Mouse (Mus musculus) CD8-positive naive resting alpha-beta T cell, adult 2 months (primary cell): Measurements from ENCODE around the gene Aadacl2.

Experiments
- DNase-seq, 2 experiments: peaks; one replicate each; pipeline ENCODE4 v3.0.0; 2022; ENCODE audit warnings: low read depth in 2 of 2, low spot score in 2 of 2

Gene Aadacl2

DNA sequence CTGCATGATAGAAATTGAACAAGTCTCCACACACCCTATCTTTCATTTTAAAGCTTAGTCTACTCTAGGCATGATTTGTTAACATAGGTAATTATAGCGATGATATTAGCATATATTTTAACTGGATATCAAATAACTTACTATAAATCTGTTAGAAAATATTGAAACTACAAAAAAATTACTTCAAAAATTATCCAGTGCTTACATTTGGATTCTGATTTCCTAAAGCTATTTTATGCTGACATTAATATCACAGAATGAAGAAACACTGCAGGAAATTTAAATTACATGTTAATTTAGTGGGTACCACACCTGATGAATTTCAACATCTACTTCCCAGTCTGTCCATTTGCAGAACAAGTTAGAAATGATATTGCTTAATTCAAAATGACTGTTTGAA is at the start of gene Aadacl2:
TSS of gene Aadacl2 (plus strand) at position 301 of the 400 bp plus-strand sequence.
- no peak for DNase-seq

DNA sequence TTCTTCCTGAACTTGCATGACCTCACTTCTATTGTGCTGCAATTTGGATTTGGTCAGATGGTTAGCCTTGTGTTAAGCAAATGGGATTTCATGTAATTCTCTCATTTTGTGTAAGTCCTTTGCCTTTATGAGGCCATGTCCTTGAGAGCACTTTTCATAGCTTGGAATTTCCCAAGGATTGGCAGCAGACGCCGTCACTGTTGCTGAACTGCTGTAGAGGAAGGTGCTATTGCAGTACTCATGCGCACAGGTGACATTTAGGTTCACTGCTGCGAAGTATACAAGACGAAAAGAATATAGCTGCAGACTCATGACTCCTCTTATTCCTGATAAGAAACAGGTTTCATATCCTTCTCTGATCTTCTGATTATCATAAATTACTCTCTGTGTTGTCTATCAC is 35.7 kb upstream of the Aadacl2 start:
- DNase-seq = no peak

DNA sequence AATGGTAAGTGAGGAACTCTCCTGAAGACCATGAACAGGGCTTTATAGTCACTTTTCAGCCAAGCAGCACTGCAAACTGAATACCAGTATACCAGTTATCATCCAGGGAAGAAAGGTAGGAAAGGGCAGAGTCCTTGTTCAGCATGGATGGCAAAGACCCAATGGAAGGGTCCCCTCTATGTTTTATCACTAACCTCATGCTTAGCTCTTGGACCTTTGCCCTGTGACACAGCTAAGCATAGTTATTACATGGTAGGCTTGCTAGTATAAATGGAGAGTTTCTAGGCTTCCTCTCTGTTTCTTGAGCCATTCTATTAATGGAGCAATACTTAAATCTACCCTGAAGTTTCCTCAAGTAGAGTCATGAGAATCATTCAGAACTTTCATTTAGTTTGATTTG is 32.0 kb upstream of the Aadacl2 start:
- DNase-seq = no peak

DNA sequence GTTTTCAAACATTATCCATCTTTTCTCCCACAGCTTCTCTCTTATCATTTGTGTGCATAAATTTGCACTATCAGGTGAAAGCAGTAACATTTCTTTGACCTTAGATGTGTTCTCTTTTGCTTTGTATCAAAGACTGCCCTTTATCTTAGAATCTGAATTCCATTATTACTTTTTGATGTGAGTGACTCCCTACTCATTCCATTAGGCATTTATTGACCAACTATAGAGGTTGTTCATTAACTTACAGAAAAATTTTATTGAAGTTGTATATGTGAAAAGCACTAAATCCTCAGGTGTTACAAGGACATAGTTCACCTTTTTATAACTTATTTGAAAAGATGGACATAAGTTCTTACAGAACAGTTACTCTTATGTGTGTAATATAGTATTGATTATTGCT is 2.9 kb upstream of the Aadacl2 start:
- no peak for DNase-seq

DNA sequence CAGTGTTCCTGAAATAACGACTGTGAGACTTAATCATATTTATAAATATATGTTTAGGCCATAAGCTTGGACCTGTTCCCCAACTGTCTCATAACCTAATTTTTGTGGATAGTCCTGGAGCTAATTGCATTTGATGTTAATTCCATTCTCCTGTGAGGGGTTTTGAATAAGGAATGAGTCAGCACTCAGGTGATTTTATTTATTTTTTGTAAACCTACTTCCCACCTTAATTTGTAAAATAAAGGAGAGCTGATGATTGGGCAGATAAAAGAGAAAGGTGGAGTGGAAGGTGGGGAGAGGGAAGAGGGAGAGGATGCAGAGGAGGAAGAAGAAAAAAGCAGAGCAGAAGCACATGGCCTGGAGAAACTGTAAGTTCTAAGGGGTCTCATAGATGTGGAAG is 18.9 kb downstream of the Aadacl2 start, which contains the start of gene Aadac:
TSS of gene Aadac (plus strand) at position 301 of the 400 bp plus-strand sequence.
- no peak for DNase-seq

DNA sequence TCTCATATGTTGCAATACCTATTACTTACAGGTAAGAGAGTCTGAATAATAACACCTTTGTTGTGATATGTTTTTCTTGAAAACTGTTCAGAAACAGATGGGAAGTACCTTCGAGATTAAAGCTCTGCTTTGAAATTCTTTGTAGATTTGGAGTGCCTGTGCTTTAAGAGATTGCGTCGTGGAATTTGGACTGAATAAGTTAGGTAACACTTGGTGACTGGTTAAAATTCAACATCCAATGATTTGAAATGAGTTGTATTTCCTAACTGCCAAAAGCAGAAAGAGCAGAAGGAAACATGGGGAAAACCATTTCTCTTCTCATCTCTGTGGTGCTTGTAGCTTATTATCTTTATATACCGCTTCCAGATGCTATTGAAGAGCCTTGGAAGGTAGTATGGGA is 25.0 kb downstream of the Aadacl2 start:
- no peak for DNase-seq

DNA sequence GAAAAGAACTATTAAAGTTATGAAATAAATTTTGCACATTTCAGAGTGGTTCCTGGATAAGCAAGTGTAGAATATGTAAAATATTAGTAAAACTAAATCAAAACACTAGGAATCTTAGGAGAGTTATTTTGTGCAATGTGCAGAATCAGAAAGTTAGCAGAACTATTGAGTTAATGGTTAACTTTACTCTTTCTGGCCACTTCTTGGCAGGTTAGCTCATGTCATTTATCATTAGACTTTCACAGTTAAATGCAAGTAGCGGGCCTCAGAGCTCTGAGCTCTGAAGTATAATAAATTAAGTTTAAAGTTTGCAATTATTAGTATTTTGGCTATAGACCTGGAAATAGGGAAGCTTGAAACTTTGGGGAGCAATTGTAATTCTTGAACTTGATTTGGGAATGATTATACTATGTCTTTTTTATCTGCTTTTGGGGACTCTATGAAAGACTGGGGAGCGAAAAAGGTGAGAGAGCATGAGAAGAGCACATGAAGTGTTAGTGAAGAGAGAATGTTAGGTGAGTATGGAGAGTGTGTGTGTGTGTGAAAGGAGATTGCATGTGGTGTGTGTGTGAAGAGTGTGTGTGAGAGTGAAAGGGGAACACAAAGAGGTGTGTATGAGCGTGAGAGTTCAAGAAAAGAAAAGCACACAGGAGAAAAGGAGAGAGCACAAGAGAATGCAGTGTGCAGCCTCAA is 39.8 kb downstream of the Aadacl2 start:
- no peak for DNase-seq

DNA sequence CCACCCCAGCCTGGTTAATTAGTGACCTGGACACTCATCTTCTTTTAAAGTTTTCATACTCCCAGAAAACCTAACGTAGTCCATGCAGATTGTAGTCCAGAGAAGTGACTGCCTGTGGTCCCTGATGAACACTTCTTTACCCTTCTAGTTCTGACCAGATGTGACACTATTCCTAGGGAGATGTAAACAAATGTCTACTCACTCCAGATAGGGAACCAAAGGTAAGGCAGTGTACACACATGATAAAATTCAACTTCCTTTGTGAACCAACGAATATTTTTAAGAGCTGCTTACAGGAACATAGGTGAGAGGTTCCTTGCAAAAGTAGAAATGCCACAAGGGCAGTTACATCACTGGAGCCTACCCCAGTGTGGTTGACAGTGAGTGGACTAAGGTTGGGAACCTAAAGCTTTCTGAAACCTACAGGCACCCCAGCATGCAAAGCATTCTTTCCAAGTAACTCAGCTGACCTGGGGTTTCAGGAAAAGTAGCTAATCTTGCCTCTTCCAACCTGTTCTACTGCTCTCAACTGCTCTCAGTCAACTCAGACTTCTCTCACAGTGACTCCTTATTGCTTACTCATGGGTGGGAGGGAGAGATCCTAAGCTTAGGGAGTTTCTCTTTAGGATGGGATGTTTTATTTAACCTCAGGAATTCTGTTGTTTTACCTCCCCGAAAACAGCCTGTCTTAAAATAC is 46.8 kb downstream of the Aadacl2 start:
- DNase-seq = no peak

DNA sequence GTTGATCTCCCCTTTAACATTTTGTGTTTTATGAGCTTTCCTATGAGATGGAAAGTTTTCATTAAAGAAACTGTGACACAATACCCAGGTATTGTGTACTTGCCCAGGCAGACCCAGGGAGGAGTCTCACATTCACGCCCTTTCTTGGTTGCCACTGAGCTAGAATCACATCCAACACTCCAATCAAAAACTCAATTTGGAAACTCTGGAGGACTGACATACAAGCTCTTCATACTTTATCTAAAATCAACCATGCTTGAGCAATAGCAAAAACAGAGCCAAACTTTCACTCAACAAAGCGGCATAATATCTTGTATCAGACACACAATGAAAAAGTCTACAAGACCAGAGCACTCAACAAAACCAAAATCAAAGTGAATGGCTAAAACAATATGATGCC is 47.4 kb downstream of the Aadacl2 start:
- no peak for DNase-seq

DNA sequence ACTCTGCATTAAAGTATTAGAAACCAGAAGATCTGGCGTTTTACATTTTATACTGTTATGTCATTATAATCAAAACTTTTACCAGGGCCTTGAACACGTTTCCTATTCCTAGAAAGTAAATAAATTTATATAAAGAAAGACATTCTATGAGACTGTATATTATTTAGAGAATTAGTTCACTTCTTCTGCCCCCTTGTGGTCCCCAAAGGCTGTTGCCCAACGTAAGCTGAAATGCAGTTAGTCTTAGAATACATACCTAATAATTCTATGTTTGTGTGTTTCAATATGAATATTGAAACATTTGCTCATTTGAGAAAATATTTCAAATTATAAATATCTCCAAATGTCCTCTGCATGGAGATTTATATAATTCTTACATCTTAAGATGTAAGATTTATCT is 49.9 kb downstream of the Aadacl2 start:
- no peak for DNase-seq

DNA sequence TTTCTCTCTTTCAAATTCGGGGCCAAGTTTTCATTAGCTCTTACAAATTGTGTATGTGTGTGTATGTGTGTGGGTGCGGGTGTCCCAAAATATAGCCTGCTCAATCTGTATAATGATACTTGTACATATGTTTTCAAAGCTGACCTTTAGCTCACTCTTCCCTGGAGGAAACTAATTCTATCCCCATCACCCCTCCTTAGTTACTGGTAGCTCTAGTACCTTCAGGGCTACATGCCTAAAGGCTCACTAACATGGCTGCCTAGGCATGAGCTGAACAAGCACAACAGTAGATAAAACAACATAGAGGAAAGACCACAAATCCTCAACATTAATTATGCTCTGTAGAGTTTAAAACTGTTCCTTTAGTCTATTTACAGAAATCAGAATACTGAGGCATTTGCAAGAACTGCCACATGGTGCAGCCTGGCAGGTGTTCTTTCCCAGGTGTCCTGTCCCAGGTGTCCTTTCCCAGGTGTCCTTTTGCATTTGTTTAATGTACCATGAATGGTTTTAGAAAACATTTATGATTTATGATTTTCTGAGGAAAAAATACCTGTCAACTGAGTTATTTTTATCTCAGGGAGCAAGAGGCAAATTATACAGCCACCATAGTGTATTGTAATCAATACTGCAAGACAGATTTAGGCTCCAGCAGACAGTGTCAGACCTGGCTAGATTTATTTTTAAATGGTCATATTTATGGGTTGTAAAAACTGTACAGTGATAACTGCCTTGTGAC is 50.7 kb downstream of the Aadacl2 start:
- DNase-seq = no peak

DNA sequence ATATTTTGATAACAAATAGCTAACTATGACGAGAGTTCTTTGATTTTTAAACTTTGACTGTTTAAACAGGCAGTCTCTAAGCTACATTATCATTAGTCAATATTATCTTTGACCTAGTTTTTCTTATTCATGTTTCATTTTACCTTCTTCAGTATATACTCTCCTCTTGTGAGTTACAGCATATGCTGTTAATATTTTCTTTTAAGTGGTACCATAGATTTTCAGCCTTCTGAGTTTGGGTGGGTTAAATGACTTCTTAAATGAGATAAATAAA is 51.2 kb downstream of the Aadacl2 start:
- no peak for DNase-seq
